Mouse (Mus musculus) thymus, postnatal 4 days (tissue): ENCODE measurements around the gene Tasp1.
"Not testable (repeated sequence)": the region's sequence is repeated elsewhere in the genome, so short reads cannot be mapped to it uniquely, and the experiment has no call there.

Source experiments
- DNase-seq: peaks from one replicate; pipeline ENCODE4 v3.0.0; 2021

Gene Tasp1

GRCm38 (mm10) chr2:140066353-140067314 lies at the start of gene Tasp1:
Gene Tasp1, minus strand, starts transcription at chr2:140066805.
- DNase-seq = peak; percentile 88

- DNase-seq = no peak
Measured at GRCm38 (mm10) chr2:140113851-140114250, 47.2 kb upstream of the Tasp1 start.

DNA sequence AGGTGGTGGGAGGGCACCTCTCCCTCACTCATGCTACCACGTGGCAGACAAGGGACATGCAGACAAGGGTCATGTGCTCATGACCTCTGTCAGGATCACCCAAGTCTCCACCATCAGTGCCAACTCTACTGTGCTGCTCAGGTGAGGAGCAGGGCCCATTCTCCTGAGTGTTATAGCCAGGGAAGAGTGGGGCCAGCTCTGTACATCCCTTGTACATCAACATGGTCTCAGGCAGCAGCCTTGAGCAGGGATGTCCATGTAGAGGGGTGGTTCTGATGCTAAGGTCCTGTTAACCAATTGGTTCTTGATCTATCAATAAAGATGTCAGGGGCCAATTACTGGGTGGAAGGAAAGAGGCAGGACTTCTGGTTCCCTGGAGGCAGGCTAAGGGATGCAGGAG lies 42.3 kb upstream of the Tasp1 start:
- no peak for DNase-seq

- DNase-seq = no peak
Measured at GRCm38 (mm10) chr2:140107641-140108040, 41.0 kb upstream of the Tasp1 start.

DNA sequence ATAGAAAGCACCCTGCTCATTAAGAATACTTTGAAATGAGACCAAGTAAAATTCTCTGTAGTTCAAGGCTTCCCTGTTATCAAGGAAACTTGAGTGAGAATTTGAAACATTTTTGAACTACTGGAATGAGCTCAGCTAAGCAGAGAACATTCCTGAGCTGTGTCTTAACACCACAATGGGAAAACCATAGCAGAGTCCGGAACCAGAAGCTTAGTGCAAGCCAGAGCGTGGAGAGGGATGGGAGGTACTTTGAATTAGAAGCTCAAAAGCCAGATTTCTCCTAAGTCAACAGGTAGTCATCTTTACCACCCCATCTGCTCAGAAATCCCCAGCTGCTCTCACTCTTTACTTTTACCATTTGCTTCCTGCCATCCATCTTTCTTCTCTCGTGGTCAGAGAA lies 38.3 kb upstream of the Tasp1 start:
- no peak for DNase-seq

- DNase-seq = no peak
Measured at GRCm38 (mm10) chr2:140100551-140101474, 34.2 kb upstream of the Tasp1 start.

DNA sequence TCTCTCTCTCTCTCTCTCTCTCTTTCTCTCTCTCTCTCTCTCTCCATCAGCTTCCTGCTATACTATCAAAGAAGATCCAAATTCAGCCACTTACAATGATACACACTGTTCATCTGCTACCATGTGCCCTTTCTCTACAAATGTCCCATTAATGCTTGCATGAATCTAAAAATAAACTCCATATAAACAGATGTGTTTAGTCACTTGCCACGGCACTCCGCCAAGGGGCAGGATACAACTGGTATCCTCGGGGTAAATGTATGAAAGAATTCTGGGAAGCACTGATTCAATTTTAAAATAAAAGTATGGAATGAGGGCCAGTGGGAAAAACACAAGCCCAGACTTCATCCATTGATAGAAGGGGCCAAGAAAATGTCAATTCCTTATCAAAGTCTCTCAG lies 33.4 kb upstream of the Tasp1 start:
- no peak for DNase-seq

DNA sequence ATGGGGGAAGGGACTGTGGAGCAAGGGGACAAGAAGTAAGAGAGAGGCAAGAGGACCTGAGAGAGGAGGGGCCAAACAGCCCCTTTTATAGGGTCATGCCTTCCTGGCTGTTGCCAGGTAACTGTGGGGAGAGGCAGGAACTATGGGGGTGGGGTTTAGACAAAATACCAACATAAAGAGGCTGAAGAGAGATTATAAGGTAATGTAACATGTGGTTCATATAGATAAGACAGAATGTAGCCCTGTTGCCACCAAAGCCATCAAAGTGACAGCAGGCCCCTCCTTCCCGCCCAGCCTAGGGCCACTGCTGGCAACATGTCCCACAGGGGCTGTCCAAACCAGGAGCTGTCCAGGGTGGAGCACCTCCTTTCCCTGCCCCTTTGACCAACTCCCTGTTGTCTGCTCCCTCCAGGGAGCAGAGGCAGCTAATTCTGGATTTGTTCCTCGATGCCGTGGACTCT lies 30.6 kb upstream of the Tasp1 start:
- DNase-seq = no peak

DNA sequence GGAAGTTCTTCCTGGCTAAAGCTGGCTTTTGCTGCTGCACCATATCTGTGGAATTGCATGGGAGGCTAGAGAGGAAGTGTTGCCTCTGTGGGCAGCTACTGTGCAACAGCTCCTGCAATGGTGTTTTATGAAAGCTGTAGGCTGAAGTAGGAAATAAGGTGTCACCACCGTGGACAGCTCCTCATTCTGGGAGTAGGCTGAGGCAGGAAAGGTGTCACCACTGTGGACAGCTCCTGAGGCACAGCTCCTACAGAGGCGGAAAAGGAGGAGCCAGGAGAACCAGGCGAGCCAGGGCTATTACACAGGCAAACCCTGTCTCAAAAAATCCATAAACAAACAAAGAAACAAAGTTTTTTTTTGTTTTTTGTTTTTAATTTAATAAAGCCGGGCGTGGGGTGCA lies 29.4 kb upstream of the Tasp1 start:
- no peak for DNase-seq

- DNase-seq = no peak
Measured at GRCm38 (mm10) chr2:140093433-140093832, 26.8 kb upstream of the Tasp1 start.

- DNase-seq = no peak
Measured at GRCm38 (mm10) chr2:140084245-140084644, 17.6 kb upstream of the Tasp1 start.

DNA sequence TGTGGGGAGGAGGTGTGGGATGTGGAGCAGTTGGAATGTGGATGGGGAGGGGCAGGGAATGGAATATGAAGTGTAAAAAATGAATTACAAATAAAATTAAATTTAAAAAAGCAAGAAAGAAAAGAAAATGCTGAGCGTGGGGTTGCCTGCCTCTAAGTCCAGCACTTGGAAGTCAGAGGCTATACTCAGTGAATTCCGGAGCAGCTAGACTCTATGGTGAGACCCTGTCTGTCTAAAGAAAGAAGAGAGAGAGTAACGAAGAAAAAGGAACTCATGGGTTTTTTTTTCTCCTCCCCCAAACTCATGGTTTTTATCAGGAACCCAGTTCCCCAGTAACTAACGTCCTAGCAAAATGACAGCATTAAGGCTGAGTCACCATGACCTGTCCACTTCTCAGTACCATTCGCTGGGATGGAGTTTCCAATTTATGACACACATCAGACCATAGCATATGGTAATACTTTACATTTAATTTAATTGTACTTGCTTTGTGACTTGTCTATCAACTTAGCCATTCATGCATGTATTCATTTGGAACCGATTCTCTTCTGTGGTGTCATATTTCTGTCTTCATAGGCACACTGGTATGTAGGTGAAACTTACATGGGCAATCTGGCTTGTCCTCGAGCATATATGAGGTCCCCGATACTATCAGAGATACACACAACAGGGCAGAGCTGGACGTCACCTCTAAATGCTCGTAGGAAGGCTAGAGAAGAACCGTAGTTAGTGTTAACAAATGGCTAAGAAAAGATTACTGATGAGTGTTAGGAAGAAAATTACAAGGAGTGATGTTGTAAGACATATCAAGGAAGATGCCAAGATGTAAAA lies 14.4 kb upstream of the Tasp1 start:
- no peak for DNase-seq

DNA sequence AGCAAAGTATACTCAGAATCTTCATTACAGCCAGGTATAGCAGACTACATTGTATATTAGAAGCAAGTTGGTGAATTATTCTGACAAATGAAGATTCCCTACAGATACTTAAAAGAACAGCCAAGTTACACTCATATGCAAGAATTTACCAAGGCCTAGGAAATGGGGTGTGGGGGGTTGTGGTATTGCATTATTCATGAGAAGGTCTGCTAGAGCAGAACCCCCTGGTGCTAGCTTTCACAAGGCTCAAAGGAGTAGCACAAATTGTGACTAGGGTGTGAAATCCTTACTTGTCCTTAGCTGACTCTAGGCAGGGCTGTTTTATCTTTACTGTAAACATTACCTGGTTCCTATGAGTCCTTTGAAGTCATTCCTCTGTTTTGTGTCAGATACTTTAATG lies 12.7 kb upstream of the Tasp1 start:
- not testable (repeated sequence) for DNase-seq

DNA sequence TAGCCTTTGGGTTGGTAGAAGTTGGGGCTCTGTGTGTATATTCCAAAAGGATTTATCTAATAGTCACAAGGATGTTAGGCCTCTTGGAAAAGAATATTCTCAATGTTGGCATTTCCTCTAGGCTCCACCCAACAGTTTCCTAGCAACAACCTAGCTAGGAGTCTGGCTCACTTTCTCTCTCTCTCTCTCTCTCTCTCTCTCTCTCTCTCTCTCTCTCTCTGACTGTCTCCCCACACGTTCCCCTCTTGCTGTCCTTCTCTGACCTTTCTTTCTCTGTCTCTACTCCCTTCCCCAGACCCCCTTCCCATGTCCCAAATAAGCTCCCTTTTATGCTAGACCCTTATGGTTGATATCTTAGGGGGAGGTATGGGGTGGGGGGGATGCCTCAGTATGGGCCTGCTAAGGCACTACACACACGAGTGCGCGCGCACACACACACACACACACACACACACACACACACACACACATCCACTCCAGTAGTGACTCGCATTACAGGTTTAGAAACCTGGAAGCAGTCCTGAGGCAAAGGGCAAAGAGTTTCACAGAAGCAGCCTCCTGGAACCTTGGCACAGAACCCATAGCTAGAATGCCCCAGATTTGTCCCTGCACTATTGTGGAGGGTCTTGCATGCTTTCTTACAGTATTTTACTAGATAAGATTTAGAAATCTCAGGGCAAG lies 12.1 kb upstream of the Tasp1 start:
- DNase-seq = no peak

DNA sequence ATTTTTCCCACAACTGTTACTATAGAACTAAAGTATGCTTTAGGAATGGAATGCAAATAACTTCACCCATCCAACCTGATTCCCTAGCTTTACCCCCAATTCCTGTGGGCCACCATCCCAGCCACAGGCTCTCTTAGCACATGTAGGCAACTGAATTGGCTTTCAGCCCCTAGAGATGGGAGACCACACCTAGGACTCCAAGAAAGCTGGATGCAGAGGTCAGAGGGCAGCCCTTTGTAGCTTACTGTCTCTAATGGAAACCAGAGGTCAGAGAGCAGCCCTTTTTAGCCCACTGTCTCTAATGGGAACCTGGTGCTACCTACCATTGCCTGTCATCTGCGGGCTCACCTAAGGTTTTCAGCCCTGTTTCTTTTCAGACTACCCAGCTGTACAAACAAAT lies 10.9 kb upstream of the Tasp1 start:
- DNase-seq = no peak

DNA sequence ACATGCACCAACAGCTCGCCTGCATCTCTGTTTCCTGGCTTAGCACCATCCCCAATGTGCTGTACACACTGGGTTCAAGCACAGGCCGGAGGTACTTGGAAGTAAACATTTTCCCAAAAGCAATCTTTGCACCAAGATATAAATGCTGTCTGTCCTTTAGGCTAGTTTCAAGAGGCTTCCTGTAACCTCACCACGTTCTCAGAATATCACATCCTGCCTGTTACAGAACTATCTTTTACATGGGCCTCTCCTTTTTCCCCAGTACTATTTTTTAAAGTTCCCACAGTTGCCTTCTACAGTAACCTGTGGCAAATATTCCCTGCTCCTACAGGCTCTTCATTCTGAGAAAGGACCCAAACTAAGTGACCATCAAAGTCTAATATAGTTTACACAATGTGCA lies 8.5 kb upstream of the Tasp1 start:
- DNase-seq = no peak

DNA sequence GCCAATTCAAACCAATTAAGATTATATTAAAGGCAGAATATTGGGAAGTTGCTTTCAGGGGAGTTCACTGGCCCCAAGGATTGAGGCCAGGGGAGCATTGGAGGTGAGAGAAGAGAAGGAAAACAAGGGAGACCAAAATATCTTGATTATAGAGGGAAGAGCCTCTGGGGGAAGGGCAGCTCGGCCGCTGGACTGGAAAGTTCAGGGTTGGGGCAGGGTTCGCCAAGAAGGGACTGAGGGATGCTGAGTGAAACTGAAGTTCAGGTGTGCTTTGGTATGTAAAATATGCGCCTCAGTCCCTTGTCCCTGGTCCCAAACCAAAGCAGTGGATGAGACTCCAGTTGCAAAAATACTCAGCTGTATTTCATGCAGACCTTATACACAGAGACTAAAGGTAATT lies 911 bp upstream of the Tasp1 start:
- DNase-seq = no peak

DNA sequence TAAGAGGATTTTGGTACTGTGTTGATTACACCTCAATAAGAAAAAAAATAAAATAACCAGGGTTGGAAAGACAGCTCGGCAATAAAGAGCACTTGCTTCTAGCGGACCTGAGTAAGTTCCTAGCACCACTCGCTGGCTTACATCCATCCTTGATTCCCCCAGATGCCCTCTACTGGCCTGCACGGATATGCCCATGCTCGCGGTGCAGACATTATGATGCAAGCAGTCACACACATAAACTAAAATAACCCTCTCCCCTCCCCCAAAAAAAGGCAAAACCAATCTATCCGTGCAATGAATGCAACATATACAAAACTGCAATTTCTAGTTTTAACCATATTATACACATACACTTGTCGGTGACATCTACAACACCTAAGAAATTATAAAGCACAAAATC lies 929 bp downstream of the Tasp1 start:
- peak; percentile 15 for DNase-seq

DNA sequence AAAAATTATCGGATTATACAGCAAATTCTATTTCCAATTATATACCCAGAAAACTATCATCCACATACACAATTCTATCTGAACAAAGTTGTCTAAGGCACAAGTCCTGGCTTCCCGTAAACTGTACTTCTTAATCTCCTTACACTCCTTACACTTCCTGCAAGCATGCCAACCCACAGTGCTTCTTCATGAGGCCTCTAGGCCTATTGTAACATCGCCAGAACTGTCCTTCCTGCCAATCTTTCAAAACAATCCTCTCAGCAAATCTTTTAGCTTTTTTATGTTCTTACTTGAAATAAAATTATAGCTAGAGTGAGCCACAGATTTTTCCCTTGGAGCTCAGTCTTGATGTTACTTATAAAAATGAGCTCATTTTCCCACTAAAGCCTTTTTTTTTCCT lies 5.1 kb downstream of the Tasp1 start:
- no peak for DNase-seq

DNA sequence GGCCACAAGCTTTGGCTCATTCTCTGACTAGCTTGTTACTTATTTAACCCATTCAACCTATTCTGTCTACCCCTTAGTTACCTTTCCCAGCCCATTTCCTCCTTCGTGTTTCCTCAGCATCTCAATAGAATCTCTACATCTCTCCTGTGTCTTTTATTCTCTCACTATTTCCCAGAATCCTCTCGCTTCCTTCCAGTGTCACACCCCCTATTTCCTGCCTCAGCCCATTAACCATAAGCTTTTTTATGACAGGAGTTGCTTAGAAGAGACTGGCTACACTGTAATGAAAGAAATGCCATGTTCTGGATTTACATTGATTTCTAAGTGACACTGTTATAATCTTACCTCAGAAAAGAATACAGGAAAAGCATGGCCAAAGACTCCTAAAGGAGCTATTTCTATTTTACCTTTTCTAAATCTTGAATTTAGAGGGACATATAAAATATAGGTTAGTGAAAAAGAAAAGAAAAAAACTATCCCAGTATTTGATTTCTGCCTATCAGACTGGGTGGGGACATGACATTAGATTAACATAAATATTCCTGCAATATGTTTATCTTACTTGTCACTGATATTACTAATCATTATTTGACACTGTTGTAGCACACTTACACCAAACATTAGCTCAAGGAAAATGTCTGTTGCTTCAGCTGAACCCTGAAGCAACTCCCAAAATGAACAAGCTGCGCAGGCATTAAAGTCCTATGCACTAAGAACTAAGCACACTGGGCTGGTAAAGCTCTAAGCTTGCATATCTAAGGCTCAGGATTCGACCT lies 6.3 kb downstream of the Tasp1 start:
- no peak for DNase-seq

GRCm38 (mm10) chr2:140058125-140058524 lies 8.5 kb downstream of the Tasp1 start:
- DNase-seq = no peak
